19 mouse cellular contexts compared by ENCODE assay signal in genomic region chr15:63445016-63445415, GRCm38 (mm10).
"Had no signal": no experiment of that assay in that cellular context is flagged by ENCODE, and none has a peak within 500 bp of the region (broad histone marks: within the 10 kb centered on the region; RNA-seq: fewer than 3 reads in every experiment).

No protein-coding gene starts in this region.

- H3K27me3 ChIP-seq: limb, embryonic 12.5 days; liver, embryonic 13.5 days; lung, embryonic 15.5 days; megakaryocyte, embryonic 14.5 days; midbrain, embryonic 15.5 days; neural tube, embryonic 13.5 days had no signal

- ATAC-seq: inflammation-experienced regulatory T-cells, adult 6 months; intestine, postnatal 0 days; liver, postnatal 0 days; midbrain, embryonic 15.5 days had no signal

- DNase-seq: kidney, postnatal 10 days; liver; liver, embryonic 13.5 days; liver, postnatal 0 days; lung, postnatal 14 days; right cerebral cortex, adult 18-20 months; right cerebral cortex, postnatal 25 days; thymus, adult 18-20 months; thymus, postnatal 25 days had no signal

- H3K4me1 ChIP-seq: liver, embryonic 13.5 days; lung, embryonic 15.5 days; megakaryocyte, embryonic 14.5 days; midbrain, embryonic 15.5 days; neural tube, embryonic 13.5 days had no signal

- H3K4me2 ChIP-seq: limb, embryonic 12.5 days; liver, embryonic 13.5 days; lung, embryonic 15.5 days; midbrain, embryonic 11.5 days; midbrain, embryonic 15.5 days; neural tube, embryonic 13.5 days had no signal

- H3K9ac ChIP-seq: limb, embryonic 12.5 days; liver, embryonic 13.5 days; liver, postnatal 0 days; lung, embryonic 15.5 days; midbrain, embryonic 15.5 days; neural tube, embryonic 13.5 days had no signal

- H3K4me3 ChIP-seq: left cerebral cortex, adult 2 months; limb, embryonic 12.5 days; liver, embryonic 13.5 days; lung, embryonic 15.5 days; megakaryocyte, embryonic 14.5 days; midbrain, embryonic 15.5 days; neural tube, embryonic 13.5 days had no signal

- H3K9me3 ChIP-seq: limb, embryonic 12.5 days; liver, embryonic 13.5 days; lung, embryonic 15.5 days; megakaryocyte, embryonic 14.5 days; midbrain, embryonic 15.5 days; neural tube, embryonic 13.5 days had no signal

- H3K36me3 ChIP-seq: limb, embryonic 12.5 days; liver, embryonic 13.5 days; lung, embryonic 15.5 days; midbrain, embryonic 15.5 days; neural tube, embryonic 13.5 days had no signal

- H3K27ac ChIP-seq: left cerebral cortex, adult 2 months; limb, embryonic 12.5 days; liver, embryonic 13.5 days; lung, embryonic 15.5 days; macrophage; midbrain, embryonic 15.5 days; neural tube, embryonic 13.5 days had no signal
